ENCODE assay signal across 13 mouse cellular contexts in genomic region chr12:110511201-110511600, GRCm38 (mm10).
DNase-seq lines count a peak whose midpoint lies in the region; ATAC-seq lines count a peak whose summit lies in the region.
"Had no signal": no experiment of that assay in that cellular context is flagged by ENCODE, and none has a peak within 500 bp of the region (broad histone marks: within the 10 kb centered on the region; RNA-seq: fewer than 3 reads in every experiment).

No protein-coding gene starts in this region.

- no peaks in the 10 kb centered on the region for H3K9me3 ChIP-seq in hindbrain, embryonic 15.5 days
- no peaks in the 10 kb centered on the region for H3K9me3 ChIP-seq in hindbrain, embryonic 11.5 days (ENCODE audit: control insufficient read depth, low read length)
- H3K9me3 ChIP-seq: embryonic facial prominence, embryonic 12.5 days; midbrain, embryonic 13.5 days had no signal

- peak; percentile 19; the same call in 1 of the 2 replicates for ATAC-seq in hindbrain, embryonic 15.5 days (ENCODE audit: low FRiP score, low read depth)
- no peak for ATAC-seq in hindbrain, embryonic 11.5 days (ENCODE audit: low FRiP score)
- ATAC-seq: inflammation-experienced regulatory T-cells, adult 6 months; midbrain, embryonic 13.5 days had no signal

- 0 out of 2 replicates have a peak overlapping the region, but pooled peaks have one; percentile 58 for H3K27ac ChIP-seq in hindbrain, embryonic 15.5 days (replicated peaks)
- no peak overlapping the region for H3K27ac ChIP-seq in hindbrain, embryonic 11.5 days (ENCODE audit: low read depth, low read length)

- no peak overlapping the region for H3K4me2 ChIP-seq in hindbrain, embryonic 15.5 days
- H3K4me2 ChIP-seq in hindbrain, embryonic 11.5 days (replicated peaks; ENCODE audit: low read depth, low read length) = no peak overlapping the region
- H3K4me2 ChIP-seq: embryonic facial prominence, embryonic 12.5 days; midbrain, embryonic 13.5 days had no signal

- H3K4me3 ChIP-seq in hindbrain, embryonic 15.5 days = no peak overlapping the region
- H3K4me3 ChIP-seq in hindbrain, embryonic 11.5 days (ENCODE audit: low read depth, low read length) = no peak overlapping the region
- H3K4me3 ChIP-seq: embryonic facial prominence, embryonic 12.5 days; midbrain, embryonic 13.5 days had no signal

- H3K4me1 ChIP-seq in hindbrain, embryonic 15.5 days (replicated peaks) = peaks cover 44% of the 10 kb centered on the region
- H3K4me1 ChIP-seq in hindbrain, embryonic 11.5 days (replicated peaks; ENCODE audit: control insufficient read depth, insufficient read depth, low read length) = no peaks in the 10 kb centered on the region

- no peak overlapping the region for H3K9ac ChIP-seq in hindbrain, embryonic 15.5 days
- H3K9ac ChIP-seq in hindbrain, embryonic 11.5 days (ENCODE audit: low read depth, low read length) = no peak overlapping the region
- H3K9ac ChIP-seq: embryonic facial prominence, embryonic 12.5 days; midbrain, embryonic 13.5 days had no signal

- WGBS in hindbrain, embryonic 15.5 days = 56% methylated on average over 12 of the region's 12 CpGs
- WGBS in hindbrain, embryonic 11.5 days = 84% methylated on average over 12 of the region's 12 CpGs

- DNase-seq in gastrocnemius, postnatal 10 days = peak; percentile 36
- DNase-seq in gastrocnemius, postnatal 25 days = no peak
- no peak for DNase-seq in hindbrain, embryonic 11.5 days (ENCODE audit: low spot score)
- peak; percentile 5 for DNase-seq in urinary bladder, postnatal 25 days (ENCODE audit: low spot score)
- DNase-seq in urinary bladder, postnatal 36 days (ENCODE audit: low spot score in 2 of 2) = no peak
- no peak for DNase-seq in ovary, adult 18-20 months (ENCODE audit: low spot score)
- no peak for DNase-seq in retina, postnatal 1 day
- DNase-seq: right cerebral cortex, postnatal 4 days; thymus, adult 2 months had no signal

- no peaks in the 10 kb centered on the region for H3K27me3 ChIP-seq in hindbrain, embryonic 15.5 days
- no peaks in the 10 kb centered on the region for H3K27me3 ChIP-seq in hindbrain, embryonic 11.5 days (ENCODE audit: control insufficient read depth, insufficient read depth, low read length)
- H3K27me3 ChIP-seq: embryonic facial prominence, embryonic 12.5 days; midbrain, embryonic 13.5 days had no signal

- no peaks in the 10 kb centered on the region for H3K36me3 ChIP-seq in hindbrain, embryonic 15.5 days
- no peaks in the 10 kb centered on the region for H3K36me3 ChIP-seq in hindbrain, embryonic 11.5 days (ENCODE audit: control insufficient read depth, insufficient read depth, low read length)
- H3K36me3 ChIP-seq: embryonic facial prominence, embryonic 12.5 days; midbrain, embryonic 13.5 days had no signal

Comparison
In these comparisons a context has a peak if more than half of its experiments do, and no peak if none do; other contexts are left out.
1. DNase-seq: peak in gastrocnemius, postnatal 10 days (single experiment) and urinary bladder, postnatal 25 days (single experiment); none in gastrocnemius, postnatal 25 days (single experiment), hindbrain, embryonic 11.5 days (single experiment), urinary bladder, postnatal 36 days (0 of 2), ovary, adult 18-20 months (single experiment) and retina, postnatal 1 day (single experiment).